Mouse (Mus musculus): ENCODE results near the gene Phldb2.

- TF ChIP-seq CTCF (conservative IDR thresholded peaks at IDR 0.05 in 1 of 2, IDR thresholded peaks at IDR 0.05 in 1 of 2; ENCODE audit: low read depth in 2 of 2, low read length in 2 of 2) (no peak), POLR2A (IDR thresholded peaks at IDR 0.05; ENCODE audit: low read depth, low read length) (no peak), MYC (IDR thresholded peaks at IDR 0.05; ENCODE audit: low read depth, low read length) (no peak), BHLHE40 (IDR thresholded peaks at IDR 0.05; ENCODE audit: low read depth, low read length) (no peak), MAFK (IDR thresholded peaks at IDR 0.05; ENCODE audit: insufficient replicate concordance, low read length) (no peak), ZKSCAN1 (IDR thresholded peaks at IDR 0.05; ENCODE audit: borderline replicate concordance, low read depth, low read length) (no peak), MAX (IDR thresholded peaks at IDR 0.05; ENCODE audit: low read length) (no peak), USF2 (conservative IDR thresholded peaks at IDR 0.05; ENCODE audit: low read depth, low read length) (no peak), EP300 (IDR thresholded peaks at IDR 0.05; ENCODE audit: low read length) (no peak), GABPA (IDR thresholded peaks at IDR 0.05; ENCODE audit: insufficient replicate concordance, low read depth, low read length) (no peak)
Observed at GRCm38 (mm10) chr16:45743591-45744144, 209.7 kb downstream of the Phldb2 start.
